Mouse (Mus musculus) midbrain, embryonic 13.5 days (tissue): Measurements from ENCODE around the gene Enoph1. TPM values are rescaled to one million over a fixed set of nuclear protein-coding genes. Genes with fewer than 3 reads are reported as not detected.

Source experiments
- ATAC-seq: fragments of 200-750 bp; cut with Nextera tagmentation; 2 replicates; pipeline ENCODE4 v1.8.0; 2017; ENCODE audit warnings: mild to moderate bottlenecking, moderate TSS enrichment, moderate library complexity
- H3K27ac ChIP-seq: fragments of 300-500 bp; sonication (generic); 2 replicates; pipeline ENCODE4 v1.5.1; 2015; ENCODE audit warnings: inconsistent platforms, mild to moderate bottlenecking, moderate library complexity
- H3K27me3 ChIP-seq: fragments of 300-500 bp; sonication (generic); 2 replicates; pipeline ENCODE4 v1.6.1; 2015; ENCODE audit warnings: mild to moderate bottlenecking, inconsistent platforms
- H3K36me3 ChIP-seq: fragments of 300-500 bp; sonication (generic); 2 replicates; pipeline ENCODE4 v1.6.1; 2015; ENCODE audit warnings: mild to moderate bottlenecking, inconsistent platforms
- H3K4me1 ChIP-seq: fragments of 300-500 bp; sonication (generic); replicated peaks from 2 replicates; pipeline ENCODE4 v1.6.1; 2015; ENCODE audit warnings: inconsistent platforms
- H3K4me2 ChIP-seq: fragments of 300-500 bp; sonication (generic); replicated peaks from 2 replicates; pipeline ENCODE4 v1.6.1; 2015; ENCODE audit warnings: moderate library complexity, mild to moderate bottlenecking, inconsistent platforms
- H3K4me3 ChIP-seq: fragments of 300-500 bp; sonication (generic); replicated peaks from 2 replicates; pipeline ENCODE4 v1.5.1; 2015; ENCODE audit warnings: mild to moderate bottlenecking, inconsistent platforms
- H3K9ac ChIP-seq: fragments of 300-500 bp; sonication (generic); replicated peaks from 2 replicates; pipeline ENCODE4 v1.6.1; 2015; ENCODE audit warnings: mild to moderate bottlenecking, inconsistent platforms
- H3K9me3 ChIP-seq: fragments of 300-500 bp; sonication (generic); 2 replicates; pipeline ENCODE4 v1.6.1; 2016; ENCODE audit warnings: mild to moderate bottlenecking, inconsistent platforms
- WGBS: fragments of 180-500 bp; shearing (Covaris S2); methylation state at CpG from one replicate; pipeline ENCODE4 v1.1.7; 2015; 5-methylcytosine and 5-hydroxymethylcytosine counted together
- polyA plus RNA-seq: library from polyadenylated mRNA; unstranded; fragments of >200 nt; fragmentation: Nextera tagmentation; extraction: Ambion mirVana; gene quantifications from 2 replicates; pipeline ENCODE4 v1.2.1, GENCODE M21; 2015

The Enoph1 gene
- polyA plus RNA-seq, 1 experiment from 2014 or later, result 39.4 TPM

DNA sequence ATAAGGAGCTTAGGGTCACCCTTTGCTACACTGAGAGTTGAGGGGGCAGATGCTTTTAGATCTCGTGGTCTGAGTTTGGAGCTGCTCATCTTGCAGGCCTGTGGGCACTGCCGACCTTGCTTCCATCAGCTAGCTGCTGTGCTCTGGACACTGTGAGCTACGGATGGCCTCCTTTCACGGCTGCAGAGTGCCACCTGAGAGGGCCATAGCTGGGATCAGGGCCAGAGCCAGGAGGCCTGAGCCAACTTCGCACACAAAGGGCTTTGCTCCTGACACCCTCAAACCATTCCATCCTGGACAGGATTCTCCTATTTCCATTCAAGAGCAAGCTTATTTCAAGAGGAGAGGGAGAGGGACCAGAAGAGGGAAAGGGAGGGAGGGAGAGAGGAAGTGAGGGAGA lies 15.4 kb upstream of the Enoph1 start:
- no peak for ATAC-seq
- no peak overlapping the region for H3K27ac ChIP-seq
- H3K27me3 ChIP-seq, result no peaks in the 10 kb centered on the region
- H3K4me3 ChIP-seq, result no peak overlapping the region
- WGBS, result 76% methylated on average over 5 of the region's 5 CpGs
- H3K36me3 ChIP-seq, result no peaks in the 10 kb centered on the region
- no peaks in the 10 kb centered on the region for H3K9me3 ChIP-seq
- no peak overlapping the region for H3K9ac ChIP-seq
- H3K4me1 ChIP-seq, result no peaks in the 10 kb centered on the region
- H3K4me2 ChIP-seq, result no peak overlapping the region

DNA sequence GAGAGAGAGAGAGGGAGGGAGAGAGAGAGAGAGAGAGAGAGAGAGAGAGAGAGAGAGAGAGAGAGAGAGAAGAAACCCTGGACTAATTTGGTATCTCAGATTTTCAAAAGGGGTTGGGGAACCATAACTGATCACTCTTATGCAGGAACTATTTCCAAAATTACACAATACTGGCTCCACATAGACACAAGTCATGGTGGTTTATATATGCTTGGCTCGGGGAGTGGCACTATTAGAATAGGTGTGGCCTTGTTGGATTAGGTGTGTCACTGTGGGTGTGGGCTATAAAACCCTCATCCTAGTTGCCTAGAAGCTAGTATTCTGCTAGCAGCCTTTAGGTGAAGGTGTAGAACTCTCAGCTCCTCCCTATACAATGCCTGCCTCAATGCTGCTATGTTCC lies 14.9 kb upstream of the Enoph1 start:
- Histone ChIP-seq H3K9ac (no peak overlapping the region), H3K27ac (no peak overlapping the region), H3K36me3 (no peaks in the 10 kb centered on the region), H3K4me1 (no peaks in the 10 kb centered on the region), H3K4me2 (no peak overlapping the region), H3K9me3 (no peaks in the 10 kb centered on the region), H3K27me3 (no peaks in the 10 kb centered on the region), H3K4me3 (no peak overlapping the region)
- ATAC-seq, result no peak
- WGBS, result 89% methylated on average over 1 of the region's 1 CpGs

DNA sequence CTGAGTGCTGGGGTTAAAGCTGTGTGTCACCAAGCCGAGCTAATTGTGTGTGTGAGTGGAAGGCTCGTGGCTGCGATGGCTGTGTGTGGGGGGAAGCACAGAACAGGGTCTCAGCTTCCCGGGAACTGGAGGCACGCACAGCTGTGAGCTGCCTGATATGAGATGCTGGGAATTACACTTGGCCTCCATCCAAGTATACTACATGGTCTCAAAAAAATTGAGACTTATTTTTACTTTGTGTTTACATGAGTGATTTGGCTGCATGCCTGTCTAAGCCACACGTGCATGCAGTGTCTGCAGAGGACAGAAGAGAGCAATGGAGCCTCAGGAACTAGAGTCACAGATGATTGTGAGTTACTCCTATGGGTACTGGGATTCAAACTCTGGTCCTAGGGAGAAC lies 9.7 kb upstream of the Enoph1 start:
- Histone ChIP-seq H3K9ac (no peak overlapping the region), H3K4me1 (peaks cover 12% of the 10 kb centered on the region), H3K4me2 (no peak overlapping the region), H3K27me3 (no peaks in the 10 kb centered on the region), H3K36me3 (peaks cover 35% of the 10 kb centered on the region), H3K9me3 (no peaks in the 10 kb centered on the region), H3K4me3 (no peak overlapping the region), H3K27ac (peak overlapping the region; percentile 45; the same call in 1 of the 2 replicates)
- peak; percentile 89 for ATAC-seq
- 33% methylated on average over 6 of the region's 6 CpGs for WGBS

DNA sequence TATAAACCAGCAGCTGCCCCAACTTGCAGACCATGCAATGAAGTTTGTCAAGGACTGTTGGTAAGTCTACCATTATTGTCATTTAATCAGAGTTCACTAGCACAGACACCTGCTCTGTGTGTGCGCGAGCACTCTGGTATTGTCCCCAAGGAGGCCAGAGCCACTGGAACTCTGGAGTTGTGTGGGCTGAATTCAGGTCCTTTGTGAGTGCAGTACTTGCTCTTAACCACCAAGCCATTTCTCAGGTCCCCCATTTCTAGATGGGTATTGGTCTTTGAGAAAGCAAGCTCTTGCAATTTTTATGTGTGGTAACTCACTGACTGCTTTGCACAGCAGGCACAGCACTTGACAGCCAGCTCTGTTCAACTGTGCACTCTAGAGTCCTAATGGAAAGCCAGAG lies 7.7 kb upstream of the Enoph1 start:
- Histone ChIP-seq H3K27ac (no peak overlapping the region), H3K36me3 (peaks cover 48% of the 10 kb centered on the region), H3K4me1 (peaks cover 29% of the 10 kb centered on the region), H3K9me3 (no peaks in the 10 kb centered on the region), H3K9ac (no peak overlapping the region), H3K4me2 (no peak overlapping the region), H3K27me3 (no peaks in the 10 kb centered on the region), H3K4me3 (no peak overlapping the region)
- no peak for ATAC-seq
- 87% methylated on average over 2 of the region's 2 CpGs for WGBS

DNA sequence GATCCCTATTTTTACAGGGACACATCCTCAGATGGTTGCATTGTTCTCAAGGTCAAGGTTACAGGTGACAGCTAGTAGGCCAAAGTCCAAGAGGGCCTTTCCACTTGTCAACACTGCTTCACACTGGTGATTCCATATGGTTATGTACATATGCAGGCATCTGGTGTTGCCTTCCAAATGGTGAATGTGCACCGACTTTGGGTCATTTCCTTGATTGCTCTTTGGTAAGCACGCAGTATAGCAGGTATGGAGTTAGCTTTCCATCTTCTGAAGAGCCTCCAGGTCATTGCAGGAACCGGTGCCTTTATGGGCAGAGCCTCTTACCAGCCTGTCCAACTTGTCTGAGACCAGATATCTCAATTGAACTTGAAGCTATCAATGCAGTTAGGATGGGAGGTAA lies 7.1 kb upstream of the Enoph1 start:
- H3K36me3 ChIP-seq, result peaks cover 48% of the 10 kb centered on the region
- H3K4me2 ChIP-seq, result no peak overlapping the region
- H3K27ac ChIP-seq, result no peak overlapping the region
- H3K9ac ChIP-seq, result no peak overlapping the region
- H3K4me3 ChIP-seq, result no peak overlapping the region
- 77% methylated on average over 3 of the region's 3 CpGs for WGBS
- no peaks in the 10 kb centered on the region for H3K9me3 ChIP-seq
- H3K27me3 ChIP-seq, result no peaks in the 10 kb centered on the region
- ATAC-seq, result no peak
- peaks cover 35% of the 10 kb centered on the region for H3K4me1 ChIP-seq

DNA sequence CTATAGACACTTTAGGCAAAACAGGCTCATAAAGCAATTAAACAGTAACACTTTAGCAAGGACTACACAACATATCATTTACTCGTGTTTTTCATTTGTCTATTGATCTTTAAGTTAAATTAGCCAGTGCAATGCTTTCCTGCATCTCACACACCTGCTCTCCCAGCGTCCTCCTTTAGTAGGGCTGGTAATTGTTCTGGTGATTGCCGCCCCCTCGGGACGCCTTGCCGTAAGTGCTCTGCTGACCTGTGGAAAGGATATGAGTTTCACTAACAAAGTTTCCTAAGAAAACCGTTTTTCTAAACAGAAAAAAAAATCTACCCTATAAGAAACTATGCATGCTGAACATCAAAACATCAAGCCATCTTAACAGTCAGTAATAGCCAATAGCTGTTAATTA lies 3.8 kb upstream of the Enoph1 start:
- Histone ChIP-seq H3K36me3 (peaks cover 48% of the 10 kb centered on the region), H3K27ac (no peak overlapping the region), H3K4me1 (peaks cover 40% of the 10 kb centered on the region), H3K27me3 (no peaks in the 10 kb centered on the region), H3K4me3 (peak overlapping the region; percentile 95), H3K9ac (no peak overlapping the region), H3K4me2 (peak overlapping the region; percentile 95), H3K9me3 (no peaks in the 10 kb centered on the region)
- 50% methylated on average over 7 of the region's 7 CpGs for WGBS
- ATAC-seq, result no peak

DNA sequence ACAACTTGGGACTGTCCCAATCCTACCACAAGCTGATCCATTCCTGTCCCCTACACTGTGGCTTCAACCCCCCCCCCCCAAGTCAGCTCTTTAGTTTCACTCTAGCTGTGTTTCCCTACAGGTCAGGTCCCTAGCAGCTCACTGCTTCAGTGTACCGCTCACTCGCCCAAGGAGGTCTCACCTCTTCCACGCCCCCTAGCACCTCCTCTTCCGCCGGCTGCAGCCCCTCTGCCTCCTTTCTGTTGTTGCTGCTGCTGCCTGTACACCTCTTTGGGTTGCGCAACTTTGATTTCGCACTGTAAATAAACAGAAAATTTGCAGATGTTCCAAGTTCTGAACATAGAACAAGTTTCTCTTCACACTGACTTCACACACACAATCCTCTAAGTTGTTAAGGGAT lies 3.1 kb upstream of the Enoph1 start:
- no peak for ATAC-seq
- H3K36me3 ChIP-seq, result peaks cover 44% of the 10 kb centered on the region
- 25% methylated on average over 7 of the region's 7 CpGs for WGBS
- peak overlapping the region; percentile 100 for H3K9ac ChIP-seq
- no peak overlapping the region for H3K27ac ChIP-seq
- no peaks in the 10 kb centered on the region for H3K27me3 ChIP-seq
- peak overlapping the region; percentile 95 for H3K4me3 ChIP-seq
- H3K4me2 ChIP-seq, result peak overlapping the region; percentile 95
- H3K4me1 ChIP-seq, result peaks cover 48% of the 10 kb centered on the region
- no peaks in the 10 kb centered on the region for H3K9me3 ChIP-seq

DNA sequence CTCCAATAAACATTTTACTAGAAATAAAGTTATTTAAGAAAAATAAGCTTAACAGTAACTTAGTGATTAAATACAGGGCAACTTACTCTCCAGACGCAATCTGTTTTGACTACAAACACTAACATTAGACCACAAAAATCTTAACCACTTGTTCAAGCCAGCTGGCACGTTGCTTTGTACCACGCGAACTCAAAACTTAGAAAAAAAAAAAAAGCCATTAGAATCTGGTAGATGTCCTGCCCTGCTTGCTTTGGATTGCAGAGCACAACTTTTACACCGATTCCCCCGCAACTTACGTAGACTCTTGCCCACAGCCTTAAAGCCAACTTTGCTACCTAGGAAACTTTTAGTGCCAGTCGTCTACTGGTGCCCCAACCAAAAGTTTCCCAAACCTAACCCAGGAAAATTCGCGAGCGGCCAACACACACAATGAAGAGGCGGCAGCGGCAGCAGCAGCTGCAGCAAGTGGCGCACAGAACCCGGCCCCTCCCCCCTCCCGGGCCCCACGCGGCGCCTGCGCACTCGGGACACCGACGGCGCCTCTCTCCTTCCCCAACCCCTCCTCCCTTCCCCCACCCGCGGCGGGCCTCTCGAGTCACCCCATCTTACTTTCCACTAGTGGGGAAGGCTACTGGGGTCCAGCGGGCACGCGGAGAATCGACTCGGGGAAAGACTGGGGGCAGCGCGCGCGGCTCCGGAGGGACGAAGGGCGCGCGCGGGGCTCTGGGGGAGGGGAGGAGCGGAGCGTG lies 1.6 kb upstream of the Enoph1 start:
- ATAC-seq, result peak; percentile 15
- under 1% methylated on average over 45 of the region's 45 CpGs for WGBS

DNA sequence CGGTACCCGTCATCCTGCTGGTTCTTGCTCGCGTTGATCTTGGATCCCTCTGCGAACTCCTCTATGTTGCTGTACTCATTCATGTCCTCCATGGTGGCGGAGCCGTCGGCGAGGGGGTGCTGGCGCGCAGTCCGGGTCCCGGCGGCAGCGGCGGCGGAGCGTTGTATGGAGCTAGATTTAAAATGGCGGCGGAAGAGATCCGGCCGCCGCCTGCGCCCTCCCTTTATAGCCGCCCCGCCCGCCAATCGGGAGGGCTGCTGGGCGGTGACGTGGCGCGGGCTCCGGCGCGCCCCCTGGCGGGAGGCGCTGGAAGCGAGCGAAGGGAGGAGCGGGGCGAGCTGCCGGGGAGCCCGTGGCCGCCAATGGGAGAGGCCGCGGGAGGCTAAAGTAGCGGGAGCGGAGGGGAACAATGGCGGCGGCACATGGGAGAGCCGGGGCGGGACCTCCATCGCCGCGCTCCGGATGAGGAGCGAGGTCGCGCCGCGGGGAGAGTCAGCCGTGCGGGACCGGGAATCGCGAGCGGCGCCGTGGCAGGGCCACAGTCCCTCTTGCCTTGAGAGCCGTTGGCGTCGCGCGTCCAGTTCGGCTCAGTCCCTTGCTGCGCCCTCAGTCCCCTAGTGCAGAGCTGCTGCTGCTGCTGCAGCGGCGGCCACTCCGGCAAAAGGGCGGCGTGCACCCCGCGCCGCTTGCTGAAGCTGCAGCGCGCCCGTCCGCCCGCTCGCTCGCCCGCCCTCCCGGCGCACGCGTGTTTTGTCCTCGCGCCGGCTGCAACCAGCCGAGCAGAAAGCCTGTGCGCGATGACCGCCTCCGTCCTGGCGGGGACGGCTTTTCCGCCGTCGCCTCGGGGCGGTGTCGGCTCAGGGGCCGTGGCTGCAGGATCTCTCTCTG lies 827 bp upstream of the Enoph1 start:
- peak overlapping the region; percentile 79 for H3K4me2 ChIP-seq
- H3K36me3 ChIP-seq, result peaks cover 24% of the 10 kb centered on the region
- peak; percentile 75 for ATAC-seq
- peaks cover 58% of the 10 kb centered on the region for H3K4me1 ChIP-seq
- H3K9me3 ChIP-seq, result no peaks in the 10 kb centered on the region
- no peaks in the 10 kb centered on the region for H3K27me3 ChIP-seq
- peak overlapping the region; percentile 100 for H3K9ac ChIP-seq
- H3K4me3 ChIP-seq, result peak overlapping the region; percentile 95
- peak overlapping the region; percentile 99 for H3K27ac ChIP-seq
- WGBS, result under 1% methylated on average over 111 of the region's 113 CpGs

More for the DNA sequence above, 1.6 kb upstream of the Enoph1 start:
- Histone ChIP-seq H3K4me2 (peak overlapping the region; percentile 95), H3K4me1 (peaks cover 53% of the 10 kb centered on the region), H3K36me3 (peaks cover 30% of the 10 kb centered on the region), H3K27me3 (no peaks in the 10 kb centered on the region), H3K9ac (peak overlapping the region; percentile 100), H3K27ac (peak overlapping the region; percentile 99), H3K4me3 (peak overlapping the region; percentile 95), H3K9me3 (no peaks in the 10 kb centered on the region)

DNA sequence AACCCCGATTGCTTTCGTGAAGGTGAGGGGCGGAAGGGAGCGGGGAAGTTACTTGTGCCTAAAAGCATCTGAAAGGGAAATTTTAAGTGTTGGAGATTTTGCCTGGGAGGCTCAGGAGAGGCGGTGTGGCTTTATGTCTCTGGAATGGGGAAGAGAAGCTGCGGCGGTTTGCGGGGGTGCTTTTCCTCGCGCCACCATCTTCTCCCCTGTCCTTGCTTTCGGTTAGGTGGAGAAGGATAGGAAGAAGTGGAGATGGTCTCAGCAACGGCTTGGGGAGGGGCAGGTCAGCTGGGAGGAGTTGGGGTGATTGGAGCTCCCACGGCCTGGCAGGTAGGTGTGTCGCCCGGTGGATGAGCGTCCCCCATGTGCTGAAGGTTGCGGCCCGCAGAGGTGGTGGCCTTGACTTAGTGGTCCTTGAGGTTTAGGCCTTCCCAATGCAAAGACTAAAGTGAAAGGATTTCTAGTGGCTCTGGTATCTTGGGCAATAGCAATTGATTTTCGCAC lies 548 bp downstream of the Enoph1 start:
- H3K27me3 ChIP-seq, result no peaks in the 10 kb centered on the region
- ATAC-seq, result 0 out of 2 replicates have a peak, but pooled peaks have one; percentile 1
- H3K4me1 ChIP-seq, result peaks cover 58% of the 10 kb centered on the region
- H3K4me3 ChIP-seq, result peak overlapping the region; percentile 95
- H3K9me3 ChIP-seq, result no peaks in the 10 kb centered on the region
- peak overlapping the region; percentile 79 for H3K4me2 ChIP-seq
- peak overlapping the region; percentile 100 for H3K9ac ChIP-seq
- H3K27ac ChIP-seq, result peak overlapping the region; percentile 99
- H3K36me3 ChIP-seq, result peaks cover 12% of the 10 kb centered on the region
- under 1% methylated on average over 19 of the region's 19 CpGs for WGBS

DNA sequence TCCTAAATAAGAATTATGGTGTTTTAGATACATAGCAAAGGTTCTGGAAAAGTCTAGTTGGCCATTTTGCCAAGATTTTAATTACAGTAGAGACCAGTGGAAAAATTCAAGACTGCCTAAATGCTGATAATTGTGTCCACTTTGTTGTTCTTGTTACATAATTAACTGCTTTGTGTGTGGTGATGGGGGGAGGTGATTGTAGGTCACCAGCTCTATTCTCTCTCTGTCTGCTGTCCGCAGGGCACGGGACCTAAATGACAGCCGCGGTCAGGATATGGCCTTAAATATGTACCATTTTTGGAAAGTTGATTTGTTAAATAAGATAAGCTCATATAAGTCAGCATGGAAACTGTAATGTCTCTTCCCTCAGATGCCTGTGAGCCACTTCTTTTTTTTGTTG lies 1.5 kb downstream of the Enoph1 start:
- Histone ChIP-seq H3K36me3 (peaks cover 5% of the 10 kb centered on the region; the same call in 1 of the 2 replicates), H3K9ac (no peak overlapping the region), H3K4me1 (peaks cover 56% of the 10 kb centered on the region), H3K4me2 (peak overlapping the region; percentile 79), H3K27me3 (no peaks in the 10 kb centered on the region), H3K27ac (no peak overlapping the region), H3K9me3 (no peaks in the 10 kb centered on the region), H3K4me3 (peak overlapping the region; percentile 95; the same call in 1 of the 2 replicates)
- 74% methylated on average over 4 of the region's 4 CpGs for WGBS
- ATAC-seq, result no peak

DNA sequence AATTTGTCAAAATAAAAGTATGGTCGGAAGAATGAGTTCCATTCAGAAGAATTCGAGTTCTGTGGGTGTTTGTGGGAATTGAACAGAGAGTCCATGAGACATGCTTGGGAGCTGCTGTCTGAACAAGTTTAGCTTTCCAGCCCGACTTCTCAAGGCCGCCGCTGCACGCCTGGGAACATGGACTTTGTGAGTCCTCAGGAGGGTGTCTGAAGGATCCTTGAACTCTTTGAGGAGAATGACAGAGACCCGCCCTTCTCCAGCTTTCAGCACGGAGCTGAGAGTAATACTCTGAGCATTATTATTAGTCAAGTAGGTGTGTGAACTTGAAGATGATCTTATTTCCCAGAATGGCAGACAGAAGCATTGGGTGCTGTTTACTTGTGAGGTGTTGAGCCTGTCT lies 2.7 kb downstream of the Enoph1 start:
- Histone ChIP-seq H3K36me3 (no peaks in the 10 kb centered on the region), H3K27me3 (no peaks in the 10 kb centered on the region), H3K4me1 (peaks cover 56% of the 10 kb centered on the region), H3K27ac (no peak overlapping the region), H3K4me3 (no peak overlapping the region), H3K4me2 (no peak overlapping the region), H3K9me3 (no peaks in the 10 kb centered on the region), H3K9ac (no peak overlapping the region)
- no peak for ATAC-seq
- WGBS, result 93% methylated on average over 8 of the region's 8 CpGs
